Mouse (Mus musculus): ENCODE measurements around the gene H2afv. TPM values are rescaled to one million over a fixed set of nuclear protein-coding genes. Genes with fewer than 3 reads are reported as not detected.

The H2afv gene
- polyA plus RNA-seq, 1 experiment = 51.4 TPM

DNA sequence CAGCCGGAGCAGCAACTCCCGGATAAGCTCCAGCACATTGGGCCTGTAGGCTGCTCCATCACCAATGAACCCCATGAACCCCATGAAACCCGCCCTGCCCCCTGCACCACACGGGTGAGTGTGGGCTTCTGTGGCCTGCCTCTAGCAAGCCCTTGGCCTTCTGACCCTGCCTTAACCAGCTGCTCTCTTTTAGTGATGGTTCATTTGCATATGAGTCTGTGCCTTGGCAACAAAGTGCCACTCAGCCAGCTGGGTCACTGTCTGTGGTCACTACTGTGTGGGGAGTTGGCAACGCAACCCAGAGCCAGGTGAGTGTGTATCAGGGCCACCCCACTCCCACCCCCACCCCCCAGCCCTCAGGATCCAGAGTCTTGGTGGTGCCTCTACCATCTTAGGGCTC lies 48.7 kb downstream of the H2afv start:
- WGBS = 90% methylated on average over 5 of the region's 5 CpGs
- TF ChIP-seq CTCF (IDR thresholded peaks at IDR 0.05; ENCODE audit: insufficient read depth, low read length) = no peak
- no peak for TF ChIP-seq POLR2A (IDR thresholded peaks at IDR 0.05; ENCODE audit: borderline replicate concordance, extremely low read depth, low read depth, low read length)
- Histone ChIP-seq H3K4me1 (ENCODE audit: control insufficient read depth, insufficient read depth, low read length) (no peaks in the 10 kb centered on the region; the same call in 1 of the 2 replicates), H3K4me3 (replicated peaks; ENCODE audit: extremely low read depth, low read depth, low read length) (no peak overlapping the region)
- DNase-seq = no peak

GRCm38 (mm10) chr11:6393866-6394265 lies 50.4 kb downstream of the H2afv start:
- peaks cover 7% of the 10 kb centered on the region; the same call in 1 of the 2 replicates for H3K4me1 ChIP-seq (ENCODE audit: control insufficient read depth, insufficient read depth, low read length)
- no peak for TF ChIP-seq POLR2A (IDR thresholded peaks at IDR 0.05; ENCODE audit: borderline replicate concordance, extremely low read depth, low read depth, low read length)
- TF ChIP-seq CTCF (IDR thresholded peaks at IDR 0.05; ENCODE audit: insufficient read depth, low read length) = no peak
- DNase-seq = no peak
- H3K4me3 ChIP-seq (replicated peaks; ENCODE audit: extremely low read depth, low read depth, low read length) = no peak overlapping the region
- 54% methylated on average over 1 of the region's 1 CpGs for WGBS

GRCm38 (mm10) chr11:6392857-6393256 lies 51.4 kb downstream of the H2afv start:
- WGBS = 60% methylated on average over 6 of the region's 6 CpGs
- peaks cover 9% of the 10 kb centered on the region; the same call in 1 of the 2 replicates for H3K4me1 ChIP-seq (ENCODE audit: control insufficient read depth, insufficient read depth, low read length)

GRCm38 (mm10) chr11:6391516-6392276 lies 52.5 kb downstream of the H2afv start:
- no peak for DNase-seq
- H3K4me1 ChIP-seq (ENCODE audit: control insufficient read depth, insufficient read depth, low read length) = peaks cover 9% of the 10 kb centered on the region; the same call in 1 of the 2 replicates
- H3K4me3 ChIP-seq (replicated peaks; ENCODE audit: extremely low read depth, low read depth, low read length) = no peak overlapping the region
- 75% methylated on average over 8 of the region's 8 CpGs for WGBS
- TF ChIP-seq POLR2A (IDR thresholded peaks at IDR 0.05; ENCODE audit: borderline replicate concordance, extremely low read depth, low read depth, low read length) = no peak
- TF ChIP-seq CTCF (IDR thresholded peaks at IDR 0.05; ENCODE audit: insufficient read depth, low read length) = no peak

More at GRCm38 (mm10) chr11:6392857-6393256, 51.4 kb downstream of the H2afv start:
- no peak overlapping the region for H3K4me3 ChIP-seq (replicated peaks; ENCODE audit: extremely low read depth, low read depth, low read length)
- DNase-seq = no peak
- TF ChIP-seq CTCF (IDR thresholded peaks at IDR 0.05; ENCODE audit: insufficient read depth, low read length) (no peak), POLR2A (IDR thresholded peaks at IDR 0.05; ENCODE audit: borderline replicate concordance, extremely low read depth, low read depth, low read length) (no peak)

- WGBS = 76% methylated on average over 8 of the region's 8 CpGs
- TF ChIP-seq POLR2A (IDR thresholded peaks at IDR 0.05; ENCODE audit: borderline replicate concordance, extremely low read depth, low read depth, low read length) = no peak
- no peak for TF ChIP-seq CTCF (IDR thresholded peaks at IDR 0.05; ENCODE audit: insufficient read depth, low read length)
- DNase-seq = no peak
- H3K4me3 ChIP-seq (replicated peaks; ENCODE audit: extremely low read depth, low read depth, low read length) = no peak overlapping the region
- peaks cover 9% of the 10 kb centered on the region; the same call in 1 of the 2 replicates for H3K4me1 ChIP-seq (ENCODE audit: control insufficient read depth, insufficient read depth, low read length)
Measured at GRCm38 (mm10) chr11:6390376-6391053, 53.7 kb downstream of the H2afv start.

- peaks cover 9% of the 10 kb centered on the region; the same call in 1 of the 2 replicates for H3K4me1 ChIP-seq (ENCODE audit: control insufficient read depth, insufficient read depth, low read length)
- 2% methylated on average over 39 of the region's 43 CpGs for WGBS
- peak overlapping the region; percentile 93 for H3K4me3 ChIP-seq (replicated peaks; ENCODE audit: extremely low read depth, low read depth, low read length)
- no peak for TF ChIP-seq CTCF (IDR thresholded peaks at IDR 0.05; ENCODE audit: insufficient read depth, low read length)
- no peak for TF ChIP-seq POLR2A (IDR thresholded peaks at IDR 0.05; ENCODE audit: borderline replicate concordance, extremely low read depth, low read depth, low read length)
- no peak for DNase-seq
Measured at GRCm38 (mm10) chr11:6389483-6389921, 54.7 kb downstream of the H2afv start.

DNA sequence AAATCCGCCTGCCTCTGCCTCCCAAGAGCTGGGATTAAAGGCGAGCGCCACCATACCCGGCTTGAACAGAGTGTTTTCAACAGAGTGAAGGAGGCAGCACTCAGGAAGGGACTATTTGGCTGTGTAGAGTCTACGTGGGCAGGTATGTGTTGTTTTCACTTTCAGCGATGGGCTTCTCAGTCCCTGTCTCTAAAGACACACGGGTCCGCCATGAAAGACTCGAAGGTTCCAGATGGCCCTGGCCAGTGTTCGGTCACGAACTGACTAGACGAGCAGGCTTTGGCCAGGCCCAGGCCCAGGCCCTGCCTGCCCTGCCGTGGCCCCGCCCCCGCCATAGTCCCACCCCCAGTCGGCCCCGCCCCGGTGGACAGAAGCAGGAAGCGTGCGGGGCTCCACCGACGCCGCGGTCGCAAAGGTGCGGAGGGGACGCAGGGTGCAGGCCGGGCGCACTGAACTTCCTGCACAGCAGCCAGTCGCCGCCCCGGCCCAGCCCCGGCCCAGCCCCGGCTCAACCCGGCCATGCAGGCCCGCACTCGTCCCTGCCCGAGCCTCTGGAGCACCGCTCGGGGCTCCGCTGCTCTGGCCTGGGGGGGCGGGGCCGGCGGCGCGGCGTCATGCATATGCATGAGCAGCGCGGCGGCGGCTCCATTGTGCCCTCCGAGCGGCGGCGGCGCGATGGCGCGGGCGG lies 55.4 kb downstream of the H2afv start, which contains the start of gene Zmiz2:
Gene Zmiz2 (plus strand): TSS at position 349 of the 688 bp plus-strand sequence.
- peak; percentile 88 for TF ChIP-seq POLR2A (IDR thresholded peaks at IDR 0.05; ENCODE audit: borderline replicate concordance, extremely low read depth, low read depth, low read length)
- TF ChIP-seq CTCF (IDR thresholded peaks at IDR 0.05; ENCODE audit: insufficient read depth, low read length) = no peak
- peak; percentile 93 for DNase-seq
- H3K4me3 ChIP-seq (replicated peaks; ENCODE audit: extremely low read depth, low read depth, low read length) = peak within 1 kb of the TSS; percentile 93
- WGBS = 6% methylated on average over 58 of the region's 60 CpGs
- H3K4me1 ChIP-seq (ENCODE audit: control insufficient read depth, insufficient read depth, low read length) = peaks cover 9% of the 10 kb centered on the region; the same call in 1 of the 2 replicates

- 90% methylated on average over 6 of the region's 6 CpGs for WGBS
- DNase-seq = no peak
- no peak for TF ChIP-seq CTCF (IDR thresholded peaks at IDR 0.05; ENCODE audit: insufficient read depth, low read length)
- TF ChIP-seq POLR2A (IDR thresholded peaks at IDR 0.05; ENCODE audit: borderline replicate concordance, extremely low read depth, low read depth, low read length) = no peak
- H3K4me3 ChIP-seq (replicated peaks; ENCODE audit: extremely low read depth, low read depth, low read length) = no peak overlapping the region
- peaks cover 9% of the 10 kb centered on the region; the same call in 1 of the 2 replicates for H3K4me1 ChIP-seq (ENCODE audit: control insufficient read depth, insufficient read depth, low read length)
Measured at GRCm38 (mm10) chr11:6388126-6388725, 56.0 kb downstream of the H2afv start.

GRCm38 (mm10) chr11:6380916-6381315 lies 63.3 kb downstream of the H2afv start:
- Histone ChIP-seq H3K4me3 (replicated peaks; ENCODE audit: extremely low read depth, low read depth, low read length) (no peak overlapping the region), H3K4me1 (ENCODE audit: control insufficient read depth, insufficient read depth, low read length) (no peaks in the 10 kb centered on the region)
- 82% methylated on average over 6 of the region's 6 CpGs for WGBS
- TF ChIP-seq CTCF (IDR thresholded peaks at IDR 0.05; ENCODE audit: insufficient read depth, low read length) (no peak), POLR2A (IDR thresholded peaks at IDR 0.05; ENCODE audit: borderline replicate concordance, extremely low read depth, low read depth, low read length) (no peak)
- no peak for DNase-seq

Other genes with a start within 250 kb of the H2afv start
- 0.11 TPM in 1 of 2 replicates, not detected in the other for gene A730071L15Rik, start 244.4 kb downstream of the H2afv start, polyA plus RNA-seq (2012; rRNA removed)
- 29.4 and 52.9 TPM in 2 replicates for gene Nudcd3, start 244.0 kb downstream of the H2afv start, polyA plus RNA-seq (2012; rRNA removed)
- gene Npc1l1, start 214.3 kb downstream of the H2afv start, polyA plus RNA-seq (2012; rRNA removed) = 0.09 and 0.34 TPM in 2 replicates
- gene Ddx56, start 176.7 kb downstream of the H2afv start, polyA plus RNA-seq (2012; rRNA removed) = 20.1 and 25.2 TPM in 2 replicates
- 87.0 and 111 TPM in 2 replicates for gene Tmed4, start 169.6 kb downstream of the H2afv start, polyA plus RNA-seq (2012; rRNA removed)
- 129 and 181 TPM in 2 replicates for gene Ogdh, start 152.8 kb downstream of the H2afv start, polyA plus RNA-seq (2012; rRNA removed)
- gene Zmiz2, start 55.4 kb downstream of the H2afv start, polyA plus RNA-seq (2012; rRNA removed) = 50.3 and 58.5 TPM in 2 replicates
- 407 and 532 TPM in 2 replicates for gene Ppia, start 29.0 kb downstream of the H2afv start, polyA plus RNA-seq (2012; rRNA removed)
- gene Purb, start 31.5 kb upstream of the H2afv start, polyA plus RNA-seq (2012; rRNA removed) = 10.7 and 11.0 TPM in 2 replicates
- 37.1 and 52.3 TPM in 2 replicates for gene Myo1g, start 76.5 kb upstream of the H2afv start, polyA plus RNA-seq (2012; rRNA removed)
- 77.3 and 100 TPM in 2 replicates for gene Ccm2, start 102.4 kb upstream of the H2afv start, polyA plus RNA-seq (2012; rRNA removed)
- gene Nacad, start 161.6 kb upstream of the H2afv start, polyA plus RNA-seq (2012; rRNA removed) = 2.8 and 4.4 TPM in 2 replicates
- 51.6 and 53.3 TPM in 2 replicates for gene Tbrg4, start 181.6 kb upstream of the H2afv start, polyA plus RNA-seq (2012; rRNA removed)
- not detected in 2 replicates for gene Wap, start 194.2 kb upstream of the H2afv start, polyA plus RNA-seq (2012; rRNA removed)
- 8.3 and 8.7 TPM in 2 replicates for gene Ramp3, start 214.1 kb upstream of the H2afv start, polyA plus RNA-seq (2012; rRNA removed)